Comparison of ENCODE assay signal across 8 mouse cellular contexts in the genomic region with DNA sequence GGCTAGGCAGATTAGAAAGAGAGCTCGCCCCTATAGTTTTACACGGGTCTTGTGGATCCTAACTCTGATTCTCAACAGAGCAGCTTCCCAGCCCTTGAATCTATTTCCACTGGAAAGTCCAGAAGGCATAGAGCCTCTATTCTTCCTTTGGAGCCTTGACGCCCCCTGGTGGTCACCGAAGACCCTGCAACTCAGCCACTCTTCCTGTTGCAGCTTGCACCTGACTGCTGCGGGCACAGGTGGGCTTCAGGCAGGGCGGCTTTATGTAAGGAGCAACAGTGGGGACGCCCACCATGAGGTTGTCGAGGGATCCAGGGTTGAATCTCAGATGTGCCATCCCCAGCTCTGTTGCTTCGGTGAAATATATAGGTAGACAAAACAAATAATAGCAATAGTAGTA. TPM values are rescaled to one million over a fixed set of nuclear protein-coding genes. Genes with fewer than 3 reads are reported as not detected.
DNase-seq lines count a peak whose midpoint lies in the region; ATAC-seq and TF ChIP-seq lines count a peak whose summit lies in the region.

No protein-coding gene starts in this region.

- H3K9me3 ChIP-seq in lung, embryonic 14.5 days (ENCODE audit: low read depth, low read length), result no peaks in the 10 kb centered on the region

- no peak overlapping the region for H3K4me2 ChIP-seq in lung, embryonic 14.5 days

- DNase-seq in layer of hippocampus, adult 11-12 months (ENCODE audit: low spot score), result peak; percentile 81
- no peak for DNase-seq in layer of hippocampus, adult 9-11 months
- peak; percentile 58 to 81 for DNase-seq in cerebellum, adult 2 months
- peak; percentile 70 to 81 for DNase-seq in kidney, postnatal 25 days
- DNase-seq in lung, embryonic 14.5 days, result peak; percentile 81
- peak; percentile 65 for DNase-seq in ovary, postnatal 36 days (ENCODE audit: low spot score)
- peak; percentile 58 for DNase-seq in urinary bladder, adult 2 months (ENCODE audit: low spot score)

- peak; percentile 72 for ATAC-seq in frontal cortex, adult (ENCODE audit: low TSS enrichment)
- ATAC-seq in lung, embryonic 14.5 days (ENCODE audit: insufficient read depth), result no peak

- H3K4me3 ChIP-seq in cerebellum, adult 2 months (replicated peaks; ENCODE audit: insufficient read depth, low read depth, low read length), result no peak overlapping the region
- H3K4me3 ChIP-seq in lung, embryonic 14.5 days (ENCODE audit: low read depth, low read length), result no peak overlapping the region

- H3K27ac ChIP-seq in cerebellum, adult 2 months (ENCODE audit: insufficient read depth, low read length), result no peak overlapping the region
- H3K27ac ChIP-seq in lung, embryonic 14.5 days (ENCODE audit: low read depth), result no peak overlapping the region

- H3K36me3 ChIP-seq in lung, embryonic 14.5 days (ENCODE audit: insufficient read depth), result no peaks in the 10 kb centered on the region

- no peaks in the 10 kb centered on the region for H3K4me1 ChIP-seq in cerebellum, adult 2 months (ENCODE audit: control insufficient read depth, insufficient read depth, low read length)
- H3K4me1 ChIP-seq in lung, embryonic 14.5 days (ENCODE audit: insufficient read depth), result no peaks in the 10 kb centered on the region

- 4% methylated on average over 9 of the region's 9 CpGs for WGBS in cerebellum, adult 2 months
- WGBS in lung, embryonic 14.5 days, result 6% methylated on average over 9 of the region's 9 CpGs

- TF ChIP-seq POLR2A in cerebellum, adult 2 months (IDR thresholded peaks at IDR 0.05; ENCODE audit: borderline replicate concordance, insufficient read depth, low read length), result no peak

- no peak overlapping the region for H3K9ac ChIP-seq in lung, embryonic 14.5 days

- no peaks in the 10 kb centered on the region for H3K27me3 ChIP-seq in cerebellum, adult 2 months (ENCODE audit: control insufficient read depth, insufficient read depth, low read length)
- no peaks in the 10 kb centered on the region for H3K27me3 ChIP-seq in lung, embryonic 14.5 days (ENCODE audit: insufficient read depth, low read length)

- TF ChIP-seq CTCF in cerebellum, adult 2 months (IDR thresholded peaks at IDR 0.05; ENCODE audit: borderline replicate concordance, insufficient read depth, low read depth, low read length), result peak; percentile 89
- peak; percentile 90 for TF ChIP-seq CTCF in lung, embryonic 14.5 days (IDR thresholded peaks at IDR 0.05; ENCODE audit: low read depth)

RNA-seq across cellular contexts. Expression of gene Tmem130, which starts 34.5 kb away (rescaled TPM):
- polyA plus RNA-seq in cerebellum, adult 2 months (2012; rRNA removed), result 159 and 178 TPM in 2 replicates
- polyA plus RNA-seq in lung, embryonic 14.5 days (2014; fragmentation: Nextera tagmentation; extraction: Ambion mirVana), result 0.12 and 0.24 TPM in 2 replicates
- 0.16 and 0.19 TPM in 2 replicates for polyA plus RNA-seq in urinary bladder, adult 2 months (2012; rRNA removed)

RNA-seq across cellular contexts. Expression of gene Trrap, which starts 40.4 kb away (rescaled TPM):
- 128 and 130 TPM in 2 replicates for polyA plus RNA-seq in cerebellum, adult 2 months (2012; rRNA removed)
- polyA plus RNA-seq in lung, embryonic 14.5 days (2014; fragmentation: Nextera tagmentation; extraction: Ambion mirVana), result 84.9 and 97.4 TPM in 2 replicates
- 75.9 and 84.6 TPM in 2 replicates for polyA plus RNA-seq in urinary bladder, adult 2 months (2012; rRNA removed)

Comparison
In these comparisons a context has a peak if more than half of its experiments do, and no peak if none do; other contexts are left out.
1. RNA of gene Tmem130, which starts 34.5 kb away (polyA plus RNA-seq): 159 to 178 TPM in cerebellum, adult 2 months; 0.16 to 0.19 TPM in urinary bladder, adult 2 months and 0.12 to 0.24 TPM in lung, embryonic 14.5 days; every median in the first group is over 100 times any median in the second.